Mouse (Mus musculus) fat pad, adult 2 months (tissue): Measurements from ENCODE around the gene Mospd3.
"Not testable (repeated sequence)": the region's sequence is repeated elsewhere in the genome, so short reads cannot be mapped to it uniquely, and the experiment has no call there.

ENCODE experiments used
- DNase-seq: peaks from one replicate; pipeline ENCODE4 v3.0.0-alpha.2; 2011; ENCODE audit warnings: low read depth, low spot score; ENCODE audit errors: extremely low read depth

Gene Mospd3

GRCm38 (mm10) chr5:137623937-137624530 is 23.2 kb upstream of the Mospd3 start:
- DNase-seq = no peak

- no peak for DNase-seq
Measured at GRCm38 (mm10) chr5:137615347-137615746, 14.5 kb upstream of the Mospd3 start.

GRCm38 (mm10) chr5:137614921-137615320 is 14.1 kb upstream of the Mospd3 start:
- not testable (repeated sequence) for DNase-seq

- no peak for DNase-seq
Measured at GRCm38 (mm10) chr5:137613550-137613949, 12.7 kb upstream of the Mospd3 start, which contains the start of gene Pcolce. Pcolce (minus strand) TSS chr5:137613784.

- no peak for DNase-seq
Measured at GRCm38 (mm10) chr5:137613076-137613475, 12.2 kb upstream of the Mospd3 start.

GRCm38 (mm10) chr5:137611245-137611602 is 10.4 kb upstream of the Mospd3 start:
- no peak for DNase-seq

- no peak for DNase-seq
Measured at GRCm38 (mm10) chr5:137610548-137611244, 9.8 kb upstream of the Mospd3 start.

- no peak for DNase-seq
Measured at GRCm38 (mm10) chr5:137610056-137610455, 9.2 kb upstream of the Mospd3 start.

- DNase-seq = no peak
Measured at GRCm38 (mm10) chr5:137609292-137609691, 8.4 kb upstream of the Mospd3 start.

- DNase-seq = no peak
Measured at GRCm38 (mm10) chr5:137608654-137609190, 7.9 kb upstream of the Mospd3 start.

GRCm38 (mm10) chr5:137607860-137608653 is 7.2 kb upstream of the Mospd3 start:
- DNase-seq = no peak

GRCm38 (mm10) chr5:137601365-137601729 is 489 bp upstream of the Mospd3 start:
- DNase-seq = no peak

- no peak for DNase-seq
Measured at GRCm38 (mm10) chr5:137600281-137600618, 608 bp downstream of the Mospd3 start.

- DNase-seq = no peak
Measured at GRCm38 (mm10) chr5:137599600-137599999, 1.3 kb downstream of the Mospd3 start.

- no peak for DNase-seq
Measured at GRCm38 (mm10) chr5:137598100-137598826, 2.6 kb downstream of the Mospd3 start.

GRCm38 (mm10) chr5:137597625-137598024 is 3.2 kb downstream of the Mospd3 start:
- DNase-seq = no peak

- no peak for DNase-seq
Measured at GRCm38 (mm10) chr5:137596601-137597261, 4.1 kb downstream of the Mospd3 start.

GRCm38 (mm10) chr5:137595921-137596320 is 4.9 kb downstream of the Mospd3 start:
- DNase-seq = no peak

GRCm38 (mm10) chr5:137590507-137590906 is 10.4 kb downstream of the Mospd3 start:
- DNase-seq = no peak

GRCm38 (mm10) chr5:137584976-137585375 is 15.9 kb downstream of the Mospd3 start:
- DNase-seq = no peak
